Comparison of ENCODE assay signal across 15 mouse cellular contexts in the genomic region with DNA sequence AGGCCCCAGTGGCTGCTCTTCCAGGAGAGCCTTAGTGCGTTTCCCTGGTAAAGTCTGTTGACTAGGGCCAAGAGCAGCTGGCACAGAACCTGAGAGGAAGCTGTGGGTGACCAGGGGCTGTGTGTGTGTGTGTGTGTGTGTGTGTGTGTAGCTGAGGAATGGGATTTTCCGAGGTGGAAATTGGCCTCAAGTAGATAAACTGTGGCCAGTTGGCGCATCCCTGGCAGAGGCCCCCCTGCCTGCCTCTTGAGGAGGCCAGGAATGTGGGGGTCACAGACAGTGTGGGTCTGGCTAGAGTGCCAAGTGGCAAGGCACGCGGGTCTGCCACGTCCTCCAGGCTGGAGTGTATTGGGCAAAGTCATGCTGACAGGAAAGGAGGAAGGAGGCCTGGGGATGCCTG. TPM values are rescaled to one million over a fixed set of nuclear protein-coding genes. Genes with fewer than 3 reads are reported as not detected.
DNase-seq lines count a peak whose midpoint lies in the region; ATAC-seq lines count a peak whose summit lies in the region.
"Had no signal": no experiment of that assay in that cellular context is flagged by ENCODE, and none has a peak within 500 bp of the region (broad histone marks: within the 10 kb centered on the region; RNA-seq: fewer than 3 reads in every experiment).

No protein-coding gene starts in this region.

- H3K9me3 ChIP-seq in heart, embryonic 15.5 days (replicated peaks) = no peaks in the 10 kb centered on the region
- H3K9me3 ChIP-seq: midbrain, embryonic 10.5 days had no signal

- H3K4me1 ChIP-seq in heart, embryonic 15.5 days (replicated peaks) = peaks cover 4% of the 10 kb centered on the region

- 0 out of 2 replicates have a peak, but pooled peaks cover 4% of the 10 kb centered on the region for H3K27me3 ChIP-seq in heart, embryonic 15.5 days

- H3K36me3 ChIP-seq in heart, embryonic 15.5 days = peaks cover 7% of the 10 kb centered on the region; the same call in 1 of the 2 replicates
- H3K36me3 ChIP-seq: midbrain, embryonic 10.5 days had no signal

- 0 out of 2 replicates have a peak, but pooled peaks have one; percentile 29 for ATAC-seq in heart, embryonic 15.5 days (replicated peaks; ENCODE audit: insufficient number of reproducible peaks, insufficient read depth, low FRiP score, low read depth)
- ATAC-seq: forebrain, embryonic 14.5 days; liver, postnatal 0 days had no signal

- DNase-seq in adrenal gland, postnatal 10 days = peak; percentile 23
- no peak for DNase-seq in adrenal gland, postnatal 25 days
- DNase-seq in heart, postnatal 10 days = no peak
- DNase-seq in kidney, postnatal 14 days = peak; percentile 37
- DNase-seq in kidney, adult 18-20 months = no peak
- peak; percentile 55 for DNase-seq in lung, postnatal 10 days
- no peak for DNase-seq in lung, postnatal 25 days (ENCODE audit: low spot score)
- DNase-seq: liver, postnatal 0 days; retina, postnatal 1 day had no signal

- 33% methylated on average over 6 of the region's 6 CpGs for WGBS in heart, embryonic 15.5 days

- H3K4me2 ChIP-seq in heart, embryonic 15.5 days = no peak overlapping the region
- H3K4me2 ChIP-seq: heart, embryonic 11.5 days had no signal

- H3K9ac ChIP-seq in heart, embryonic 15.5 days = no peak overlapping the region
- H3K9ac ChIP-seq: liver, postnatal 0 days had no signal

- intact Hi-C loops in heart, postnatal 10 days (cut with DNase I) = loop anchor here (2.0 to 10.0 kb wide), 4 partner anchors 54 to 334 kb away; no protein-coding TSS in a partner anchor

- H3K4me3 ChIP-seq in heart, embryonic 15.5 days = no peak overlapping the region
- H3K4me3 ChIP-seq: midbrain, embryonic 10.5 days had no signal

- no peak overlapping the region for H3K27ac ChIP-seq in heart, embryonic 15.5 days
- H3K27ac ChIP-seq: midbrain, embryonic 10.5 days had no signal

RNA-seq across cellular contexts. Expression of a gene that starts 20.9 kb away (rescaled TPM):
- 10 to 100 TPM; 17.9 to 20.5 TPM for total RNA-seq in adrenal gland, postnatal 10 days (2021)
- 21.7 and 23.6 TPM in 2 replicates for total RNA-seq in adrenal gland, postnatal 25 days (2021)
- polyA plus RNA-seq in heart, embryonic 15.5 days (2015; fragmentation: Nextera tagmentation; extraction: Ambion mirVana) = 3.3 and 5.4 TPM in 2 replicates
- 10 to 100 TPM; 10.0 to 11.4 TPM for total RNA-seq in heart, postnatal 10 days (2021)

RNA-seq across cellular contexts. Expression of a gene that starts 37.8 kb away (rescaled TPM):
- 1,000 to 10,000 TPM in 1 of 2 experiments, 100 to 1,000 TPM in 1; 255 to 1,124 TPM for total RNA-seq in adrenal gland, postnatal 10 days (2021)
- total RNA-seq in adrenal gland, postnatal 25 days (2021) = 26.9 and 30.1 TPM in 2 replicates
- polyA plus RNA-seq in heart, embryonic 15.5 days (2015; fragmentation: Nextera tagmentation; extraction: Ambion mirVana) = 683 and 1,118 TPM in 2 replicates
- total RNA-seq in heart, postnatal 10 days (2021) = 100 to 1,000 TPM; 610 to 981 TPM
- total RNA-seq: CH12.LX; neutrophil, adult 5-6 weeks had no signal

Comparison
In these comparisons a context has a peak if more than half of its experiments do, and no peak if none do; other contexts are left out.
1. DNase-seq: peak in adrenal gland, postnatal 10 days (single experiment), kidney, postnatal 14 days (single experiment) and lung, postnatal 10 days (single experiment); none in adrenal gland, postnatal 25 days (single experiment), heart, postnatal 10 days (0 of 2), kidney, adult 18-20 months (single experiment) and lung, postnatal 25 days (single experiment).